Mouse (Mus musculus) intestine, embryonic 16.5 days (tissue): ENCODE results near the gene Dact3. TPM values are rescaled to one million over a fixed set of nuclear protein-coding genes. Genes with fewer than 3 reads are reported as not detected.

Source experiments
- ATAC-seq: fragments of 200-750 bp; cut with Nextera tagmentation; 2 replicates; pipeline ENCODE4 v1.8.0; 2017; ENCODE audit warnings: moderate TSS enrichment, moderate library complexity
- H3K27ac ChIP-seq: fragments of 300-500 bp; sonication (generic); 2 replicates; pipeline ENCODE4 v1.5.1; 2014; ENCODE audit warnings: mild to moderate bottlenecking, low read length
- H3K27me3 ChIP-seq: fragments of 300-500 bp; sonication (generic); replicated peaks from 2 replicates; pipeline ENCODE4 v1.6.1; 2014; ENCODE audit warnings: low read length, control low read depth, mixed read lengths; ENCODE audit not compliant: control insufficient read depth, insufficient read depth
- H3K36me3 ChIP-seq: fragments of 300-500 bp; sonication (generic); 2 replicates; pipeline ENCODE4 v1.6.1; 2014; ENCODE audit warnings: low read length, control low read depth; ENCODE audit not compliant: control insufficient read depth, insufficient read depth
- H3K4me1 ChIP-seq: fragments of 300-500 bp; sonication (generic); 2 replicates; pipeline ENCODE4 v1.6.1; 2014; ENCODE audit warnings: low read length, control low read depth, mixed read lengths; ENCODE audit not compliant: control insufficient read depth, insufficient read depth
- H3K4me2 ChIP-seq: fragments of 300-500 bp; sonication (generic); 2 replicates; pipeline ENCODE4 v1.6.1; 2014; ENCODE audit warnings: low read depth, low read length, control low read depth
- H3K4me3 ChIP-seq: fragments of 300-500 bp; sonication (generic); 2 replicates; pipeline ENCODE4 v1.5.1; 2014; ENCODE audit warnings: mild to moderate bottlenecking, low read length
- H3K9ac ChIP-seq: fragments of 300-500 bp; sonication (generic); 2 replicates; pipeline ENCODE4 v1.6.1; 2014; ENCODE audit warnings: low read depth, low read length
- H3K9me3 ChIP-seq: fragments of 300-500 bp; sonication (generic); 2 replicates; pipeline ENCODE4 v1.6.1; 2016; ENCODE audit warnings: low read length, control low read depth; ENCODE audit not compliant: control insufficient read depth
- WGBS: fragments of 180-500 bp; shearing (Covaris S2); extraction: QIAGEN DNeasy Blood & Tissue Kit; methylation state at CpG from one replicate; pipeline ENCODE4 v1.1.7; 2014; 5-methylcytosine and 5-hydroxymethylcytosine counted together
- polyA plus RNA-seq: library from polyadenylated mRNA; unstranded; fragments of >200 nt; fragmentation: Nextera tagmentation; extraction: Ambion mirVana; gene quantifications from 2 replicates; pipeline ENCODE4 v1.2.1, GENCODE M21; 2015

Gene Dact3
- polyA plus RNA-seq, 1 experiment from 2014 or later, result 1.6 TPM

GRCm38 (mm10) chr7:16914453-16915343 is 39.6 kb downstream of the Dact3 start:
- Histone ChIP-seq H3K27me3 (no peaks in the 10 kb centered on the region), H3K9ac (no peak overlapping the region), H3K9me3 (no peaks in the 10 kb centered on the region), H3K4me3 (no peak overlapping the region), H3K36me3 (peaks cover 36% of the 10 kb centered on the region), H3K4me1 (peaks cover 17% of the 10 kb centered on the region), H3K27ac (0 out of 2 replicates have a peak overlapping the region, but pooled peaks have one; percentile 18), H3K4me2 (no peak overlapping the region)
- WGBS, result 83% methylated on average over 18 of the region's 18 CpGs
- peak; percentile 4; the same call in 1 of the 2 replicates for ATAC-seq

DNA sequence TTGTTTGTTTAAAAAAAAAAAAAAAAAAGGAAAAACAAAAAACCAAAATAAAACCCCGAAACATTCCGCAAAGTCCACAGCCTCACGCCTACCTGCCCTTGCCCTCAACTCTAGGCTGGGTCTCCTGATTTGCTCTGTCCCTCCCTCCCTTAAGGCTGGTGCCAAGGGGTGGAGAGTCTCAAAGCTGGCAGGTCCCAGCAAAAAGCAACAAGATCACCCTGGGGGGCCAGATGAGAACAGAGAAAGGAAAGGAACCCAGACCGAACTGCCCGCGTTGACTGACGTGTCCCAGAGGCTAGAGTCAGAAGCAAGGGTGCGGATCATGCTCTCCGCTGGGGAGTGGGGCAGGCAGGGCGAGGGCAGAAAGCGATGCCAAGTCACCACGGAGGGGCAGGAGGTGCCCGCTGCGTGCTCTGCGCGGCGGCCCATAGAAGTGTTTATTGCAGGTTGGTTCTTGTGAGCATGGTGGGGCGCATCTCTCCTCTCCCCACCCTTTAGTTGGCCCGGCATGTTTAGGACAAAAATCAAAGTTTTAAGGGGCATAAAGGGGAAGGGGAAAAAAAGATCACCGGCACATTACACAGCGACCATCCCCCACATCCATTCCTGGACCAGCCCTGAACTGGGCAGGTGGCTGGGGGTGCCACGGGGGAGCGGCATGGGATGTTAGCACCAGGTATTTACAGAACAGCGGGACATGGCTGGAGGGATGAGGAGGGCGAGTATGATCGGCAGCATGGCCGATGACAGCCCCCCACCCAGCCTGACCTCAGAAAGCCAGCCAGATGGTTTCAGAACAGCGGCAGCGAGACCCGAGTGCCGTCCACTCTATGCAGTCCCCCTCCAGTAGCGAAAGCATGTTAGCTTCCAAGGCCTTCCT is 40.6 kb downstream of the Dact3 start:
- no peak overlapping the region for H3K9ac ChIP-seq
- no peaks in the 10 kb centered on the region for H3K9me3 ChIP-seq
- no peak for ATAC-seq
- peaks cover 24% of the 10 kb centered on the region for H3K4me1 ChIP-seq
- H3K36me3 ChIP-seq, result peaks cover 36% of the 10 kb centered on the region
- 89% methylated on average over 32 of the region's 32 CpGs for WGBS
- no peak overlapping the region for H3K4me3 ChIP-seq
- H3K27ac ChIP-seq, result no peak overlapping the region
- no peaks in the 10 kb centered on the region for H3K27me3 ChIP-seq
- H3K4me2 ChIP-seq, result no peak overlapping the region

GRCm38 (mm10) chr7:16916342-16917265 is 41.5 kb downstream of the Dact3 start:
- H3K9ac ChIP-seq, result no peak overlapping the region
- H3K4me1 ChIP-seq, result peaks cover 33% of the 10 kb centered on the region
- no peak for ATAC-seq
- no peak overlapping the region for H3K27ac ChIP-seq
- H3K4me2 ChIP-seq, result no peak overlapping the region
- peaks cover 40% of the 10 kb centered on the region for H3K36me3 ChIP-seq
- WGBS, result 78% methylated on average over 30 of the region's 30 CpGs
- H3K9me3 ChIP-seq, result no peaks in the 10 kb centered on the region
- no peaks in the 10 kb centered on the region for H3K27me3 ChIP-seq
- no peak overlapping the region for H3K4me3 ChIP-seq

- no peaks in the 10 kb centered on the region for H3K27me3 ChIP-seq
- peaks cover 41% of the 10 kb centered on the region for H3K4me1 ChIP-seq
- no peak overlapping the region for H3K9ac ChIP-seq
- no peak overlapping the region for H3K4me2 ChIP-seq
- no peak overlapping the region for H3K27ac ChIP-seq
- no peak for ATAC-seq
- H3K36me3 ChIP-seq, result peaks cover 40% of the 10 kb centered on the region
- H3K4me3 ChIP-seq, result no peak overlapping the region
- no peaks in the 10 kb centered on the region for H3K9me3 ChIP-seq
- 69% methylated on average over 11 of the region's 11 CpGs for WGBS
These were observed 42.3 kb downstream of the Dact3 start for GRCm38 (mm10) chr7:16917447-16917846.

GRCm38 (mm10) chr7:16918014-16918413 is 42.9 kb downstream of the Dact3 start:
- H3K27ac ChIP-seq, result no peak overlapping the region
- no peak for ATAC-seq
- no peaks in the 10 kb centered on the region for H3K27me3 ChIP-seq
- 76% methylated on average over 9 of the region's 9 CpGs for WGBS
- H3K4me1 ChIP-seq, result peaks cover 45% of the 10 kb centered on the region
- no peaks in the 10 kb centered on the region for H3K9me3 ChIP-seq
- no peak overlapping the region for H3K4me3 ChIP-seq
- peaks cover 40% of the 10 kb centered on the region for H3K36me3 ChIP-seq
- H3K9ac ChIP-seq, result no peak overlapping the region
- H3K4me2 ChIP-seq, result no peak overlapping the region

- H3K9me3 ChIP-seq, result no peaks in the 10 kb centered on the region
- H3K4me3 ChIP-seq, result no peak overlapping the region
- peaks cover 40% of the 10 kb centered on the region for H3K36me3 ChIP-seq
- no peak overlapping the region for H3K27ac ChIP-seq
- no peak overlapping the region for H3K4me2 ChIP-seq
- no peaks in the 10 kb centered on the region for H3K27me3 ChIP-seq
- H3K9ac ChIP-seq, result no peak overlapping the region
- H3K4me1 ChIP-seq, result peaks cover 45% of the 10 kb centered on the region
- no peak for ATAC-seq
- 68% methylated on average over 3 of the region's 3 CpGs for WGBS
These were observed 43.6 kb downstream of the Dact3 start for GRCm38 (mm10) chr7:16918670-16919069.

DNA sequence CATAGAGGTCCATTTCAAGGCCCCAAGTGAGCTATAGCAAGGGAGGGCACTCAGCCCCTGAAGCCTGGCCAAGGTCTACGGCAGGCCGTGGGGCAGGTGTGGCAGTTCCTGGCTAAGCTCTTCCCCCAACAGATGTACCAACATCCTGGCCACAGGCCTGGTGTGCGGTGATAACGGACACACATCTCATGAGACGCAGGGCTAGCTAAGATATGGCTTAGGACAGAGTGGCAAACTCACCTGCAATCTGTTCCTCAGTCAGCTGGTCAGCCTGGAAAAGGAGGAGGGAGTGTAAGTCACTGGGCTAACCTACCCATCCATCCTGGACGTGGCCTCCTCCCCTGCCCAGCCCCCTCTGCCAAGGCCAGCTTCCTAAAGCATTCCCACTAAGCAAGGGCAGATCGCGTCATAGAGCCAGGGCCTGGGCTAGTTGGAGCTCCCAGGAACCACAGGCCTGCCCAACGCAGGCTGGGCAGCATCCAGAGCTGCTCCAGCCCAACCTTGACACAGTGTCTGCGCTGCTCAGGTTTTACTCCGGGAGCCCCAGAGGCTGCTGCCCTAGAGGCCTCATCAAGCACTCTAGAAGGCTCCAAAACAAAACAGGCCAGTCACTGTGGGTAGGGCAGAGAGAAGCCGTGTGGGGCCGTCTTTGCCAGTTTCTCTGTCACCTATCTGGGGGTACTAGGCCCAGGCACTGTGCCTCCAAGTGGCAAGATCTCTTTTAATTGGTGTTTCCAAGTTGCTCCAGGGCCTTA is 44.5 kb downstream of the Dact3 start:
- no peak for ATAC-seq
- Histone ChIP-seq H3K4me3 (peak overlapping the region; percentile 9; the same call in 1 of the 2 replicates), H3K36me3 (peaks cover 37% of the 10 kb centered on the region)

DNA sequence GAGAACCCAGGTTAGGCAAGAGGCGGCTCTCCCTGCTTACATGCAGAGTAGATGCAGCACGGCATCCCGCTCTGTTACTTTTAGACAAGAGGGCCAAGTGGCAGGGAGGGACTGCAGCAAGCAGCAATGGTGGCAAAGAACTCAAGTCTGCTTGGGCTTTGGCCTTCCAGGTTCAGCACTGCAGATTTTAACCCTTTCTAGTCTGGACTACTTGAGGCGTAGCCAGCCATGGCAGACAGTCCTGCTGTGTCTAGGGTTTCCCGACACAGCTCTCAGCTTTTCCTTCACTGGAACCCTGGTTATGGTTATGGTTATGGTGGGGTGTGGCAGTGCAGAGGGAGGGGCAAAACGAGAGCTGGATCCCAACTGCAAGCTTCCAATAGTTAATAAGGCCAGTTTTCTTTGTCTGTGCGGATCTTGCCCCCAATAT is 45.0 kb downstream of the Dact3 start:
- Histone ChIP-seq H3K36me3 (peaks cover 31% of the 10 kb centered on the region), H3K9ac (peak overlapping the region; percentile 48; the same call in 1 of the 2 replicates), H3K4me1 (peaks cover 45% of the 10 kb centered on the region), H3K4me3 (peak overlapping the region; percentile 9; the same call in 1 of the 2 replicates), H3K9me3 (no peaks in the 10 kb centered on the region), H3K27me3 (no peaks in the 10 kb centered on the region), H3K27ac (0 out of 2 replicates have a peak overlapping the region, but pooled peaks have one; percentile 28), H3K4me2 (peak overlapping the region; percentile 20; the same call in 1 of the 2 replicates)
- ATAC-seq, result no peak
- WGBS, result 72% methylated on average over 7 of the region's 7 CpGs

More for the DNA sequence above, 44.5 kb downstream of the Dact3 start:
- peak overlapping the region; percentile 20; the same call in 1 of the 2 replicates for H3K4me2 ChIP-seq
- WGBS, result 70% methylated on average over 13 of the region's 13 CpGs
- H3K27me3 ChIP-seq, result no peaks in the 10 kb centered on the region
- no peaks in the 10 kb centered on the region for H3K9me3 ChIP-seq
- peak overlapping the region; percentile 48; the same call in 1 of the 2 replicates for H3K9ac ChIP-seq
- H3K4me1 ChIP-seq, result peaks cover 45% of the 10 kb centered on the region
- peak overlapping the region; percentile 54 for H3K27ac ChIP-seq
